Mouse (Mus musculus): ENCODE measurements around the gene P2rx2. TPM values are rescaled to one million over a fixed set of nuclear protein-coding genes. Genes with fewer than 3 reads are reported as not detected.

P2rx2 gene
- polyA plus RNA-seq, 1 experiment, result 1.2 TPM

DNA sequence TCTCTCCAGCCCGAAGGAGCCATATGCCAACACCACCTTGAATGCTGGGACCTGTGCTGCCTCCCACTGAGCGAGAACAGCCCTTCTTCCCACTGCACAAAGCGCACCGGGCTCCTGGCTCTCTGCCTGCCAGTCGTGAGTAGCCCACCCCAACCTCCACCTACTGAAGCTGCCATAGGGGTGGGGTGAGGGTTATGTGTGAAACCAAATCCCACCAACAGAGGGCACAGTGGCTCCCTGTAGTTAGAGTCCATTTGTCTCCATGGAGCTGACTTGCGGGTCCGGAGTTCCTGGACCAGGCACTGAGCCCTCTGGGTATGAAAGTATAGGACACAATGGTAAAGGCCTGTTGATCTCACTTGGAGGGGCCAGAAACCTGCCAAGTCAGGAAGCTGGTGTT lies 11.7 kb upstream of the P2rx2 start:
- H3K9ac ChIP-seq (ENCODE audit: low read depth, poor library complexity, severe bottlenecking), result no peak overlapping the region
- H3K27me3 ChIP-seq (ENCODE audit: control insufficient read depth, insufficient read depth, low read length, poor library complexity, severe bottlenecking), result no peaks in the 10 kb centered on the region
- no peaks in the 10 kb centered on the region for H3K9me3 ChIP-seq (replicated peaks; ENCODE audit: control insufficient read depth, insufficient read depth, low read length, poor library complexity, severe bottlenecking)
- no peak overlapping the region for H3K27ac ChIP-seq (ENCODE audit: insufficient read depth, low read length)
- H3K4me3 ChIP-seq (ENCODE audit: low read depth, low read length), result peak overlapping the region; percentile 22
- TF ChIP-seq POLR2A (IDR thresholded peaks at IDR 0.05; ENCODE audit: insufficient read depth, low read length) (no peak), EP300 (IDR thresholded peaks at IDR 0.05; ENCODE audit: insufficient read depth, low read depth, low read length) (no peak), CTCF (IDR thresholded peaks at IDR 0.05; ENCODE audit: low read depth, low read length) (peak; percentile 66)
- peaks cover 3% of the 10 kb centered on the region for H3K4me1 ChIP-seq (ENCODE audit: control insufficient read depth, insufficient read depth, low read length)
- no peaks in the 10 kb centered on the region for H3K36me3 ChIP-seq (ENCODE audit: control insufficient read depth, insufficient read depth, low read length, poor library complexity, severe bottlenecking)

DNA sequence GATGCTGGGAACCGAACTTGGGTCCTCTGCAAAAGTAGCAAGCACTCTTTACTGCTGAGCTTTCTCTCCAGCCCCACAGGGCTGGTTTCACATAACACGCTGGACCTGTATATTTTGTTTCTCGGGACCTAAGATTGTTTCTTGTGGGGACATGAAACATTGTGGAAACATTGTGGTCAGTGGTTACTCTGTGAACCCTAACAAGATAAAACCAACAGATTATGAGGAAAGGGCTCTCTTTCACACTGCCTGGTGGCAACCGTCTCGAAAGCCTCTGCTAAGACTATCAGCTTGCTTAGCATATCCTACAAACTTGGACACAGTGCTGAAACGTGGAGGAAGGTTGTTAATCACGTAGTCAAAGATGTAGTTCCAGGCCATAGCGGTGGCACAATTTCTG lies 4.0 kb upstream of the P2rx2 start:
- H3K4me1 ChIP-seq (ENCODE audit: control insufficient read depth, insufficient read depth, low read length), result peaks cover 4% of the 10 kb centered on the region
- no peaks in the 10 kb centered on the region for H3K27me3 ChIP-seq (ENCODE audit: control insufficient read depth, insufficient read depth, low read length, poor library complexity, severe bottlenecking)
- H3K27ac ChIP-seq (ENCODE audit: insufficient read depth, low read length), result no peak overlapping the region
- TF ChIP-seq EP300 (IDR thresholded peaks at IDR 0.05; ENCODE audit: insufficient read depth, low read depth, low read length), result no peak
- TF ChIP-seq POLR2A (IDR thresholded peaks at IDR 0.05; ENCODE audit: insufficient read depth, low read length), result no peak
- TF ChIP-seq CTCF (IDR thresholded peaks at IDR 0.05; ENCODE audit: low read depth, low read length), result no peak
- no peak overlapping the region for H3K9ac ChIP-seq (ENCODE audit: low read depth, poor library complexity, severe bottlenecking)
- H3K4me3 ChIP-seq (ENCODE audit: low read depth, low read length), result no peak overlapping the region
- no peaks in the 10 kb centered on the region for H3K36me3 ChIP-seq (ENCODE audit: control insufficient read depth, insufficient read depth, low read length, poor library complexity, severe bottlenecking)
- no peaks in the 10 kb centered on the region for H3K9me3 ChIP-seq (replicated peaks; ENCODE audit: control insufficient read depth, insufficient read depth, low read length, poor library complexity, severe bottlenecking)

- Histone ChIP-seq H3K27ac (ENCODE audit: insufficient read depth, low read length) (no peak overlapping the region), H3K9me3 (replicated peaks; ENCODE audit: control insufficient read depth, insufficient read depth, low read length, poor library complexity, severe bottlenecking) (no peaks in the 10 kb centered on the region), H3K27me3 (ENCODE audit: control insufficient read depth, insufficient read depth, low read length, poor library complexity, severe bottlenecking) (no peaks in the 10 kb centered on the region), H3K4me3 (ENCODE audit: low read depth, low read length) (no peak overlapping the region), H3K9ac (ENCODE audit: low read depth, poor library complexity, severe bottlenecking) (no peak overlapping the region), H3K4me1 (ENCODE audit: control insufficient read depth, insufficient read depth, low read length) (peaks cover 4% of the 10 kb centered on the region), H3K36me3 (ENCODE audit: control insufficient read depth, insufficient read depth, low read length, poor library complexity, severe bottlenecking) (no peaks in the 10 kb centered on the region)
- no peak for TF ChIP-seq POLR2A (IDR thresholded peaks at IDR 0.05; ENCODE audit: insufficient read depth, low read length)
- no peak for TF ChIP-seq CTCF (IDR thresholded peaks at IDR 0.05; ENCODE audit: low read depth, low read length)
- TF ChIP-seq EP300 (IDR thresholded peaks at IDR 0.05; ENCODE audit: insufficient read depth, low read depth, low read length), result no peak
Measured at GRCm38 (mm10) chr5:110345553-110345952, 2.5 kb upstream of the P2rx2 start.

- Histone ChIP-seq H3K27me3 (ENCODE audit: control insufficient read depth, insufficient read depth, low read length, poor library complexity, severe bottlenecking) (no peaks in the 10 kb centered on the region), H3K36me3 (ENCODE audit: control insufficient read depth, insufficient read depth, low read length, poor library complexity, severe bottlenecking) (no peaks in the 10 kb centered on the region), H3K9ac (ENCODE audit: low read depth, poor library complexity, severe bottlenecking) (no peak within 1 kb of the TSS), H3K9me3 (replicated peaks; ENCODE audit: control insufficient read depth, insufficient read depth, low read length, poor library complexity, severe bottlenecking) (no peaks in the 10 kb centered on the region), H3K27ac (ENCODE audit: insufficient read depth, low read length) (no peak within 1 kb of the TSS), H3K4me3 (ENCODE audit: low read depth, low read length) (no peak within 1 kb of the TSS), H3K4me1 (ENCODE audit: control insufficient read depth, insufficient read depth, low read length) (peaks cover 4% of the 10 kb centered on the region)
- TF ChIP-seq EP300 (IDR thresholded peaks at IDR 0.05; ENCODE audit: insufficient read depth, low read depth, low read length) (no peak), POLR2A (IDR thresholded peaks at IDR 0.05; ENCODE audit: insufficient read depth, low read length) (no peak), CTCF (IDR thresholded peaks at IDR 0.05; ENCODE audit: low read depth, low read length) (no peak)
Measured at GRCm38 (mm10) chr5:110344524-110344923, 1.5 kb upstream of the P2rx2 start, which contains the start of gene Lrcol1. Gene Lrcol1, plus strand, starts transcription at chr5:110344730.

DNA sequence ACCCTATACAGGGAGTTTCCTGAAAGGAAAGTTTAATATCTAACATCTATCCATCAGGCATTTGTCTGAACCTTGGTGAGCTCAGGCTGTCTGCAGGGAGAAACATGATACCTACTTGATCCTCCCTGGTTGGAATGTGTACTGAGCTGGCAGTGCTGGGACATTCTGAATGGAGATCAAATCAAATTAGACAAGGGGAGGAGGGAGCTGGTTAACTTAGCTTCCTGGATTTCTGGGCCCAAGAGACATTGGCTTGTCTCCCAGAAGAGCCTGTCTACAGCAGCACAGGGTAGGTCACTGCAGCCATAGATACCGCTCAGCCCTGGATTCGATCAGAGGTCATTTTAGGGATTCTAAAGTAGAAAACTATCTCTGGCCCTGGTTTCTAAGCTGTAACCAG lies 4.2 kb downstream of the P2rx2 start:
- Histone ChIP-seq H3K9ac (ENCODE audit: low read depth, poor library complexity, severe bottlenecking) (no peak overlapping the region), H3K27me3 (ENCODE audit: control insufficient read depth, insufficient read depth, low read length, poor library complexity, severe bottlenecking) (no peaks in the 10 kb centered on the region), H3K4me1 (ENCODE audit: control insufficient read depth, insufficient read depth, low read length) (peaks cover under 1% of the 10 kb centered on the region), H3K36me3 (ENCODE audit: control insufficient read depth, insufficient read depth, low read length, poor library complexity, severe bottlenecking) (peaks cover 30% of the 10 kb centered on the region), H3K4me3 (ENCODE audit: low read depth, low read length) (no peak overlapping the region), H3K9me3 (replicated peaks; ENCODE audit: control insufficient read depth, insufficient read depth, low read length, poor library complexity, severe bottlenecking) (no peaks in the 10 kb centered on the region), H3K27ac (ENCODE audit: insufficient read depth, low read length) (no peak overlapping the region)
- no peak for TF ChIP-seq POLR2A (IDR thresholded peaks at IDR 0.05; ENCODE audit: insufficient read depth, low read length)
- TF ChIP-seq CTCF (IDR thresholded peaks at IDR 0.05; ENCODE audit: low read depth, low read length), result no peak
- no peak for TF ChIP-seq EP300 (IDR thresholded peaks at IDR 0.05; ENCODE audit: insufficient read depth, low read depth, low read length)

DNA sequence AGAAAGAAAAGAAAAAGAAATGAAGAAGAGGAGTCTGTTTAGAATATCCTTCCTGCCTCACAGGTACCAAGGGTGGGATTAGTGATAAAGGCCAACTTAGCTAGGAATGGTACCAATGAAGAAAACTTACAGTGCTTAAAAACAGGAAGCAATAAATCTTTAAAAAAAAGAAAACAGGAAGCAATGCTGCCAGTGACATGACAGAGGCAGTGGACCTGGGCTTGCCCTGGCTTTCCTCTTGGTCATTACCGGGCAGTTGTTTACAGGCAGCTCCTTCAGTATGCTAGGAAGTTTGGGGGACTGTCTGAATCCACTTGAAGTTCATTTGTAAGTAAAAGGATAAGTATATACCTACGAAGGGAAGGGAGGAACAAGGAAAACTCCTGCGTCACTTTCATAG lies 12.5 kb downstream of the P2rx2 start:
- Histone ChIP-seq H3K9ac (ENCODE audit: low read depth, poor library complexity, severe bottlenecking) (no peak overlapping the region), H3K9me3 (replicated peaks; ENCODE audit: control insufficient read depth, insufficient read depth, low read length, poor library complexity, severe bottlenecking) (no peaks in the 10 kb centered on the region), H3K36me3 (ENCODE audit: control insufficient read depth, insufficient read depth, low read length, poor library complexity, severe bottlenecking) (peaks cover 79% of the 10 kb centered on the region)

More for the DNA sequence above, 12.5 kb downstream of the P2rx2 start:
- Histone ChIP-seq H3K27me3 (ENCODE audit: control insufficient read depth, insufficient read depth, low read length, poor library complexity, severe bottlenecking) (no peaks in the 10 kb centered on the region), H3K4me3 (ENCODE audit: low read depth, low read length) (no peak overlapping the region), H3K4me1 (ENCODE audit: control insufficient read depth, insufficient read depth, low read length) (no peaks in the 10 kb centered on the region), H3K27ac (ENCODE audit: insufficient read depth, low read length) (no peak overlapping the region)
- TF ChIP-seq POLR2A (IDR thresholded peaks at IDR 0.05; ENCODE audit: insufficient read depth, low read length) (no peak), CTCF (IDR thresholded peaks at IDR 0.05; ENCODE audit: low read depth, low read length) (no peak), EP300 (IDR thresholded peaks at IDR 0.05; ENCODE audit: insufficient read depth, low read depth, low read length) (no peak)

Measured in ES-Bruce4 (cell line).